Mouse (Mus musculus) kidney, embryonic 15.5 days (tissue): ENCODE results near the gene Cadm1. TPM values are rescaled to one million over a fixed set of nuclear protein-coding genes. Genes with fewer than 3 reads are reported as not detected.
A peak's percentile ranks its signal among the peaks of the same experiment; 100 is the strongest.

ENCODE experiments used
- ATAC-seq: fragments of 200-750 bp; cut with Nextera tagmentation; replicated peaks from 2 replicates; pipeline ENCODE4 v1.8.0; 2017; ENCODE audit warnings: moderate TSS enrichment; ENCODE audit not compliant: low FRiP score
- H3K27ac ChIP-seq: fragments of 300-500 bp; sonication (generic); 2 replicates; pipeline ENCODE4 v1.5.1; 2015; ENCODE audit warnings: mild to moderate bottlenecking, inconsistent platforms
- H3K27me3 ChIP-seq: fragments of 300-500 bp; sonication (generic); 2 replicates; pipeline ENCODE4 v1.6.1; 2015; ENCODE audit warnings: inconsistent platforms
- H3K36me3 ChIP-seq: fragments of 300-500 bp; sonication (generic); 2 replicates; pipeline ENCODE4 v1.6.1; 2015; ENCODE audit warnings: inconsistent platforms
- H3K4me1 ChIP-seq: fragments of 300-500 bp; sonication (generic); 2 replicates; pipeline ENCODE4 v1.6.1; 2015; ENCODE audit warnings: inconsistent platforms
- H3K4me2 ChIP-seq: fragments of 300-500 bp; sonication (generic); 2 replicates; pipeline ENCODE4 v1.6.1; 2015; ENCODE audit warnings: moderate library complexity, mild to moderate bottlenecking, inconsistent platforms
- H3K4me3 ChIP-seq: fragments of 300-500 bp; sonication (generic); replicated peaks from 2 replicates; pipeline ENCODE4 v1.5.1; 2015; ENCODE audit warnings: mild to moderate bottlenecking, inconsistent platforms
- H3K9ac ChIP-seq: fragments of 300-500 bp; sonication (generic); 2 replicates; pipeline ENCODE4 v1.6.1; 2015; ENCODE audit warnings: mild to moderate bottlenecking, inconsistent platforms
- H3K9me3 ChIP-seq: fragments of 300-500 bp; sonication (generic); replicated peaks from 2 replicates; pipeline ENCODE4 v1.6.1; 2016; ENCODE audit warnings: inconsistent platforms
- WGBS: fragments of 180-500 bp; shearing (Covaris S2); methylation state at CpG from one replicate; pipeline ENCODE4 v1.1.7; 2015; ENCODE audit warnings: mixed read lengths; 5-methylcytosine and 5-hydroxymethylcytosine counted together
- polyA plus RNA-seq: library from polyadenylated mRNA; unstranded; fragments of >200 nt; fragmentation: Nextera tagmentation; extraction: Ambion mirVana; gene quantifications from 2 replicates; pipeline ENCODE4 v1.2.1, GENCODE M21; 2015

Cadm1 gene
- polyA plus RNA-seq, 1 experiment from 2014 or later, result 72.2 TPM

GRCm38 (mm10) chr9:47757798-47758197 lies 227.8 kb downstream of the Cadm1 start:
- no peak for ATAC-seq
- Histone ChIP-seq H3K27ac (no peak overlapping the region), H3K4me3 (no peak overlapping the region), H3K4me1 (peaks cover 37% of the 10 kb centered on the region), H3K4me2 (no peak overlapping the region), H3K27me3 (no peaks in the 10 kb centered on the region), H3K9me3 (no peaks in the 10 kb centered on the region), H3K9ac (no peak overlapping the region), H3K36me3 (no peaks in the 10 kb centered on the region)
- WGBS, result 78% methylated on average over 2 of the region's 2 CpGs

GRCm38 (mm10) chr9:47758320-47758719 lies 228.3 kb downstream of the Cadm1 start:
- Histone ChIP-seq H3K9ac (no peak overlapping the region), H3K27me3 (no peaks in the 10 kb centered on the region), H3K4me2 (no peak overlapping the region), H3K36me3 (no peaks in the 10 kb centered on the region), H3K27ac (no peak overlapping the region), H3K4me3 (no peak overlapping the region), H3K4me1 (peaks cover 39% of the 10 kb centered on the region), H3K9me3 (no peaks in the 10 kb centered on the region)
- no peak for ATAC-seq
- WGBS, result 50% methylated on average over 3 of the region's 3 CpGs

- no peaks in the 10 kb centered on the region for H3K36me3 ChIP-seq
- H3K9ac ChIP-seq, result no peak overlapping the region
- no peak overlapping the region for H3K27ac ChIP-seq
- H3K4me3 ChIP-seq, result no peak overlapping the region
- WGBS, result 45% methylated on average over 7 of the region's 7 CpGs
- H3K4me1 ChIP-seq, result peaks cover 31% of the 10 kb centered on the region
- no peaks in the 10 kb centered on the region for H3K27me3 ChIP-seq
- no peak overlapping the region for H3K4me2 ChIP-seq
- no peak for ATAC-seq
- H3K9me3 ChIP-seq, result no peaks in the 10 kb centered on the region
These were observed 229.8 kb downstream of the Cadm1 start for GRCm38 (mm10) chr9:47759807-47760206.

GRCm38 (mm10) chr9:47761601-47762000 lies 231.6 kb downstream of the Cadm1 start:
- no peak overlapping the region for H3K9ac ChIP-seq
- ATAC-seq, result no peak
- H3K27ac ChIP-seq, result no peak overlapping the region
- no peak overlapping the region for H3K4me2 ChIP-seq
- H3K4me1 ChIP-seq, result peaks cover 33% of the 10 kb centered on the region
- H3K9me3 ChIP-seq, result no peaks in the 10 kb centered on the region
- H3K4me3 ChIP-seq, result no peak overlapping the region
- no peaks in the 10 kb centered on the region for H3K36me3 ChIP-seq
- 54% methylated on average over 5 of the region's 5 CpGs for WGBS
- no peaks in the 10 kb centered on the region for H3K27me3 ChIP-seq

GRCm38 (mm10) chr9:47762913-47763312 lies 232.9 kb downstream of the Cadm1 start:
- H3K27me3 ChIP-seq, result no peaks in the 10 kb centered on the region
- WGBS, result 58% methylated on average over 5 of the region's 5 CpGs
- H3K36me3 ChIP-seq, result no peaks in the 10 kb centered on the region
- H3K9ac ChIP-seq, result no peak overlapping the region
- no peak overlapping the region for H3K27ac ChIP-seq
- no peaks in the 10 kb centered on the region for H3K9me3 ChIP-seq
- no peak overlapping the region for H3K4me3 ChIP-seq
- peaks cover 33% of the 10 kb centered on the region for H3K4me1 ChIP-seq
- no peak for ATAC-seq
- no peak overlapping the region for H3K4me2 ChIP-seq

GRCm38 (mm10) chr9:47764920-47765319 lies 234.9 kb downstream of the Cadm1 start:
- Histone ChIP-seq H3K4me3 (no peak overlapping the region), H3K27ac (no peak overlapping the region), H3K36me3 (no peaks in the 10 kb centered on the region), H3K9me3 (no peaks in the 10 kb centered on the region), H3K4me2 (no peak overlapping the region), H3K4me1 (peaks cover 26% of the 10 kb centered on the region), H3K27me3 (no peaks in the 10 kb centered on the region), H3K9ac (no peak overlapping the region)
- WGBS, result 34% methylated on average over 5 of the region's 5 CpGs
- no peak for ATAC-seq

GRCm38 (mm10) chr9:47765323-47765722 lies 235.3 kb downstream of the Cadm1 start:
- 74% methylated on average over 13 of the region's 13 CpGs for WGBS
- no peak overlapping the region for H3K9ac ChIP-seq
- no peak overlapping the region for H3K4me3 ChIP-seq
- no peaks in the 10 kb centered on the region for H3K36me3 ChIP-seq
- peaks cover 27% of the 10 kb centered on the region for H3K4me1 ChIP-seq
- H3K27ac ChIP-seq, result no peak overlapping the region
- no peaks in the 10 kb centered on the region for H3K9me3 ChIP-seq
- H3K4me2 ChIP-seq, result no peak overlapping the region
- no peak for ATAC-seq
- H3K27me3 ChIP-seq, result no peaks in the 10 kb centered on the region

- Histone ChIP-seq H3K4me2 (no peak overlapping the region), H3K4me3 (no peak overlapping the region), H3K9me3 (no peaks in the 10 kb centered on the region), H3K4me1 (peaks cover 30% of the 10 kb centered on the region), H3K9ac (no peak overlapping the region), H3K36me3 (no peaks in the 10 kb centered on the region), H3K27me3 (no peaks in the 10 kb centered on the region), H3K27ac (no peak overlapping the region)
- 61% methylated on average over 10 of the region's 10 CpGs for WGBS
- ATAC-seq, result no peak
These were observed 236.4 kb downstream of the Cadm1 start for GRCm38 (mm10) chr9:47766342-47766741.

GRCm38 (mm10) chr9:47770836-47771235 lies 240.9 kb downstream of the Cadm1 start:
- peak overlapping the region; percentile 41 for H3K4me2 ChIP-seq
- no peaks in the 10 kb centered on the region for H3K27me3 ChIP-seq
- no peak for ATAC-seq
- H3K36me3 ChIP-seq, result no peaks in the 10 kb centered on the region
- peaks cover 31% of the 10 kb centered on the region for H3K4me1 ChIP-seq
- no peaks in the 10 kb centered on the region for H3K9me3 ChIP-seq
- no peak overlapping the region for H3K9ac ChIP-seq
- 17% methylated on average over 11 of the region's 11 CpGs for WGBS
- H3K27ac ChIP-seq, result peak overlapping the region; percentile 64
- H3K4me3 ChIP-seq, result 0 out of 2 replicates have a peak overlapping the region, but pooled peaks have one; percentile 7

GRCm38 (mm10) chr9:47771953-47772352 lies 242.0 kb downstream of the Cadm1 start:
- no peaks in the 10 kb centered on the region for H3K36me3 ChIP-seq
- no peak for ATAC-seq
- no peak overlapping the region for H3K4me2 ChIP-seq
- H3K9ac ChIP-seq, result no peak overlapping the region
- H3K4me1 ChIP-seq, result peaks cover 31% of the 10 kb centered on the region
- H3K27me3 ChIP-seq, result no peaks in the 10 kb centered on the region
- peak overlapping the region; percentile 64; the same call in 1 of the 2 replicates for H3K27ac ChIP-seq
- H3K4me3 ChIP-seq, result no peak overlapping the region
- WGBS, result 56% methylated on average over 5 of the region's 5 CpGs
- no peaks in the 10 kb centered on the region for H3K9me3 ChIP-seq

GRCm38 (mm10) chr9:47772750-47773149 lies 242.8 kb downstream of the Cadm1 start:
- no peaks in the 10 kb centered on the region for H3K27me3 ChIP-seq
- no peak overlapping the region for H3K9ac ChIP-seq
- no peaks in the 10 kb centered on the region for H3K36me3 ChIP-seq
- no peak overlapping the region for H3K27ac ChIP-seq
- H3K9me3 ChIP-seq, result no peaks in the 10 kb centered on the region
- no peak overlapping the region for H3K4me3 ChIP-seq
- H3K4me2 ChIP-seq, result no peak overlapping the region
- peaks cover 31% of the 10 kb centered on the region for H3K4me1 ChIP-seq
- ATAC-seq, result no peak
- 77% methylated on average over 6 of the region's 6 CpGs for WGBS

- H3K36me3 ChIP-seq, result no peaks in the 10 kb centered on the region
- H3K4me3 ChIP-seq, result no peak overlapping the region
- H3K4me2 ChIP-seq, result no peak overlapping the region
- H3K9ac ChIP-seq, result no peak overlapping the region
- H3K27ac ChIP-seq, result no peak overlapping the region
- no peaks in the 10 kb centered on the region for H3K9me3 ChIP-seq
- 71% methylated on average over 9 of the region's 9 CpGs for WGBS
- no peak for ATAC-seq
- no peaks in the 10 kb centered on the region for H3K27me3 ChIP-seq
- H3K4me1 ChIP-seq, result peaks cover 15% of the 10 kb centered on the region
These were observed 247.3 kb downstream of the Cadm1 start for GRCm38 (mm10) chr9:47776941-47777919.
